Mouse (Mus musculus): Measurements from ENCODE around the gene Idh3g. TPM values are rescaled to one million over a fixed set of nuclear protein-coding genes. Genes with fewer than 3 reads are reported as not detected.
"Not testable (repeated sequence)": the region's sequence is repeated elsewhere in the genome, so short reads cannot be mapped to it uniquely, and the experiment has no call there.

Gene Idh3g
- polyA plus RNA-seq, 1 experiment: 831 TPM

DNA sequence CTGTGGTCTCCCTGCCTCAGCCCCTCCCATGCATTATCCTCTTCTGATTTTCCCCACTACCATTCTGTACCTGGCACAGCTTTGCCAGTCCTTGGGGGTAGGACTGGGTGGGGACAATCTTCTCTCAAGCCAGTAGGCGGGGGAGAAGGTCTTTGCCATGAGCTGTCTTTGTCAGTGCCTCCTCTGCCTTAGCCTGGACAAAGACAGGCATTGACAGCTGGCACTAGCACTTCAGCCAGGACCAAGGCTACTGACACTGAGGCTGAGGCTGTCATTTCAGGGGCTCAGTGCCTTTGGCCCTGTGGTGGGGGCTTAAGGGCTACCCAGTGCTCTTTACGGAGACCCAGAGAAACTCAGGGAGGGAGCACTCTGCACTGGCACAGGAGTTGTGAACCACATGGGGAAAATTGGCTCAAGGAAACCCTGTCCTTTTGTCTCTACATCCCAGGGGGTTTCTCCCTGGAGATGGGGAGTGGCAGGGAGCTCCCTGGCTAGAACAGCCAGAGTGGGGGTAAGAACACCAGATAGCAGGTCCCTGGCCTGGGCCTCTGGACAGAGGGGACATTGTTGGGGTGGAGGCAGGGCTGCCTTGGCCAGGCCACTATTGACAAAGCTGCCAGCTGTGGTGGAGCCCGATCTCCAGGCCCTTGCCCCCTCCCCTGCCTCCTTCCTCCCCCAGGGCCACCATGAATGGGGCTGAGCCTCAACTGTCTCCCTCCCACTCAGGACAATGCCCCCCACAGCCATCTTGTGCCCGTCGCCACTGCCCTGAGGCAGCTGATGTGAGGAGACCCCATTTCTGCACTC, 30.2 kb downstream of the Idh3g start, which contains the start of gene Plxnb3:
Gene Plxnb3, plus strand, starts transcription at position 757 of the 807 bp plus-strand sequence.
- H3K27me3 ChIP-seq (replicated peaks; ENCODE audit: control insufficient read depth, insufficient read depth, low read length): no peaks in the 10 kb centered on the region
- H3K36me3 ChIP-seq (ENCODE audit: control insufficient read depth, insufficient read depth, low read length): no peaks in the 10 kb centered on the region
- WGBS: 95% methylated on average over 5 of the region's 5 CpGs
- no peak within 1 kb of the TSS for H3K27ac ChIP-seq (ENCODE audit: insufficient read depth, low read depth, low read length)
- no peak for DNase-seq
- no peaks in the 10 kb centered on the region for H3K4me1 ChIP-seq (ENCODE audit: control insufficient read depth, insufficient read depth, low read length)
- no peak for TF ChIP-seq CTCF (conservative IDR thresholded peaks at IDR 0.05; ENCODE audit: insufficient read depth, insufficient read length, low read depth, low read length)
- H3K4me3 ChIP-seq (ENCODE audit: insufficient read depth, low read depth, low read length): no peak within 1 kb of the TSS

DNA sequence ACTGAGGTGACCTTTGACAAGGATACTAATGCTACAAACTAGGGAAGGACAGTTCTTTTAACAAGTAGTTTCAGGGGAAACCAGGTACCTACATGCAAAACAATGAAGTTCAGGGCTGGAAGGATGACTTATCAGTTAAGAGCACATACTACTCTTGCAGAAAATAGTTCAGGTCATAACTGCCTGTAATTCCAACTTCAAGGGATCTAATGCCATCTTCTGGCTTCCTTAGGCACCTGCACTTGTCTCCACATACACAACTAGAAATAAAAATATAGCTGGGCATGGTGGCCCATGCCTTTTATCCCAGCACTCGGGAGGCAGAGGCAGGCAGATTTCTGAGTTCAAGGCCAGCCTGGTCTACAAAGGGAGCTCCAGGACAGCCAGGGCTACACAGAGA, 37.7 kb downstream of the Idh3g start:
- Histone ChIP-seq H3K27ac (ENCODE audit: insufficient read depth, low read depth, low read length) (no peak overlapping the region), H3K4me1 (ENCODE audit: control insufficient read depth, insufficient read depth, low read length) (no peaks in the 10 kb centered on the region), H3K27me3 (replicated peaks; ENCODE audit: control insufficient read depth, insufficient read depth, low read length) (no peaks in the 10 kb centered on the region), H3K4me3 (ENCODE audit: insufficient read depth, low read depth, low read length) (no peak overlapping the region), H3K36me3 (ENCODE audit: control insufficient read depth, insufficient read depth, low read length) (no peaks in the 10 kb centered on the region)
- no peak for DNase-seq
- 95% methylated on average over 1 of the region's 1 CpGs for WGBS
- TF ChIP-seq POLR2A (IDR thresholded peaks at IDR 0.05; ENCODE audit: low read depth, low read length) (no peak), CTCF (conservative IDR thresholded peaks at IDR 0.05; ENCODE audit: insufficient read depth, insufficient read length, low read depth, low read length) (no peak)

DNA sequence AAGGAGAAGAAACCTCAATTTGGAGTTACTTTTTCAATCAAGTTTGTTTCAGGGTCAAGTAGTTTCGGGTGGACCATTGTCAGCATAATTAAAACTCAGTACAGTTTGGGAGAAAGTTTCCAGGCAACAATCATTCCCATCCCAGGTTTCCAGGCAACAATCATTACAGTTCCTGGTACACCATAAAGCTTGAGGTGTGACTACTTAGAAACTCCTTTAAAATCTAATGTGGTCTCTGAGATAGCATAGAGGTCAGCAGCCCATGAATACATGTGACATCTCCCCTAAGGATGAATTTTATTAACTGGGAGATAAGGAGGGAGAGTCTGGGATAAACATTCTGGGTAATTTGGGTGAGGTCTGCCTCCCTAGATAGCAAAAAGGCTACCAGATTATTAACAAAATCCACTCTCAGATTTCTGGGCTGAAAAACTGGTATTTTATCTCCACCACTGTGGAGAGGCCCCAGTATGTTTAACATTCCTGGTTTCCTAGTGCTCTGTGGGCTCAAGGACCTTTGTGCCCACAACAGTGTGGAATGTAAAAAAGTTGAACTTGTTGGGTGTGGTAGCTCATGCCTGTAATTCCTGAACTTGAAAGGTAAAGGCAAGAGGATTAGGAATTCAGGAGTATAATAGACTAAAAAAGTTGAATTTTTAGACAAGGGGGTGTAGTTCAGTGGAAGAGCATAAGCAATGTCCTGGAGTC, 41.8 kb downstream of the Idh3g start:
- no peak overlapping the region for H3K27ac ChIP-seq (ENCODE audit: insufficient read depth, low read depth, low read length)
- H3K36me3 ChIP-seq (ENCODE audit: control insufficient read depth, insufficient read depth, low read length): no peaks in the 10 kb centered on the region
- H3K4me1 ChIP-seq (ENCODE audit: control insufficient read depth, insufficient read depth, low read length): no peaks in the 10 kb centered on the region
- H3K4me3 ChIP-seq (ENCODE audit: insufficient read depth, low read depth, low read length): no peak overlapping the region
- H3K27me3 ChIP-seq (replicated peaks; ENCODE audit: control insufficient read depth, insufficient read depth, low read length): no peaks in the 10 kb centered on the region
- TF ChIP-seq CTCF (conservative IDR thresholded peaks at IDR 0.05; ENCODE audit: insufficient read depth, insufficient read length, low read depth, low read length) (no peak), POLR2A (IDR thresholded peaks at IDR 0.05; ENCODE audit: low read depth, low read length) (no peak)
- DNase-seq: no peak
- WGBS: 93% methylated on average over 1 of the region's 1 CpGs

DNA sequence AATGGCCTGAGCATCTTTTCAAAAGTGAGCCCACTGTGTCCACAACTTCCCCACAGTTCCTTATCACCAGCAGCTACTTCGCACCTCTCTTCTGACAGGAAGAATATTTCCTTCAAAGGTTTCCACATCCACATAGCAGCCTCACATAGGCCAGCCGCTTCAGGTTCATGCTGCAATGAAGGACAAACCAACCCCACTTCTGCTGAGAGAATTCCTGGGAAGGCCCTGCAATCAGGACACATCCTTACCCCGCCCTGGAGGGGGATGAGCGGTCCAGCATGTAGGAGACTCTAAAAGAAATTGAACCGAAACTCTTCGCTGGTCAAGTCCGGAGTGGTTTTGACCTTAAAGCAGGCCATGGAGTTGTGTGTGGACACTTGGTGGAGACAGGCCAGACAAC, 46.9 kb downstream of the Idh3g start:
- 93% methylated on average over 7 of the region's 7 CpGs for WGBS
- not testable (repeated sequence) for DNase-seq

DNA sequence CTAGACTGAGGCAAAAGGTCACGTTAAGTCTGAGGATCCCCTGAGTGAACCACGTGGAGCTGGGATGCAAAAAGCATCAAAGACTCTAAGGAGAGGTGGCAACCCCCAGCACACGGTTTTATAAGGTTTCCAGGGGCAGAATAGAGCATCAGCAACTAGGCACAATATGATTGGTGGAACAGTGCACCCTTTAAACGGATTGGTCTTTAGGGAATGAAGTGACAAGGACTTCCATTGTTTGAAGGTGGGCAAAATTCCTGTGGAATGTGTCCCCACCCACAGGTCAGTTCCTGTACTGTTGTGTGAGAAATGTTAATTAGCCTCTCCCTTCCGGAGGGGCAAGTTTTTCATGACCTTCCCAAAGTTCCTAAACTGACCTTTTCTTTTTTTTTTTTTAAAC, 47.5 kb downstream of the Idh3g start:
- no peak overlapping the region for H3K4me3 ChIP-seq (ENCODE audit: insufficient read depth, low read depth, low read length)
- WGBS: 61% methylated on average over 5 of the region's 5 CpGs
- H3K36me3 ChIP-seq (ENCODE audit: control insufficient read depth, insufficient read depth, low read length): no peaks in the 10 kb centered on the region
- H3K4me1 ChIP-seq (ENCODE audit: control insufficient read depth, insufficient read depth, low read length): no peaks in the 10 kb centered on the region
- H3K27ac ChIP-seq (ENCODE audit: insufficient read depth, low read depth, low read length): no peak overlapping the region
- TF ChIP-seq POLR2A (IDR thresholded peaks at IDR 0.05; ENCODE audit: low read depth, low read length) (no peak), CTCF (conservative IDR thresholded peaks at IDR 0.05; ENCODE audit: insufficient read depth, insufficient read length, low read depth, low read length) (no peak)
- no peaks in the 10 kb centered on the region for H3K27me3 ChIP-seq (replicated peaks; ENCODE audit: control insufficient read depth, insufficient read depth, low read length)
- no peak for DNase-seq

More for the DNA sequence above, 46.9 kb downstream of the Idh3g start:
- H3K4me1 ChIP-seq (ENCODE audit: control insufficient read depth, insufficient read depth, low read length); H3K27ac ChIP-seq (ENCODE audit: insufficient read depth, low read depth, low read length); H3K36me3 ChIP-seq (ENCODE audit: control insufficient read depth, insufficient read depth, low read length); H3K27me3 ChIP-seq (replicated peaks; ENCODE audit: control insufficient read depth, insufficient read depth, low read length); H3K4me3 ChIP-seq (ENCODE audit: insufficient read depth, low read depth, low read length): not testable (repeated sequence)

DNA sequence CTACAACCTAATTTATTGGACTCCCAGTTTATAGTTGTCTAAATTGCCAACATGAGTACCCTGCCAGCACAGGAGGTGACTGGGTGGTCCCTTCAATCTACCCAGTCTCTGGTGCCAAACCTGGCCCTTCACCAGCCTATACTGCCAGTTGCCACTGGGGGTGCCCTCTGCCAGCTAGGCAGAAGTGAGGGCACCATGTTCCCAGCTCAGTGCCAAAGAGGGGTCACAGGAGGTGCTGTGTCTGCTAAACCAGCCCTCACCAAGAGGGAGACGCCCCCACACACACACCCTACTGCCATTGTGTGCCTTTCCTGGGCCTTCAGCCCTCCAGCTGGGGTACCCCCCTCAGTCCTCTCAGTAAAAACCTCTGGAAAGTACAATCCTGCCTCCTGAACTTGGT, 48.5 kb downstream of the Idh3g start:
- TF ChIP-seq POLR2A (IDR thresholded peaks at IDR 0.05; ENCODE audit: low read depth, low read length): no peak
- peak; percentile 27; the same call in 1 of the 2 replicates for TF ChIP-seq CTCF (conservative IDR thresholded peaks at IDR 0.05; ENCODE audit: insufficient read depth, insufficient read length, low read depth, low read length)
- Histone ChIP-seq H3K4me3 (ENCODE audit: insufficient read depth, low read depth, low read length) (no peak overlapping the region), H3K36me3 (ENCODE audit: control insufficient read depth, insufficient read depth, low read length) (no peaks in the 10 kb centered on the region), H3K4me1 (ENCODE audit: control insufficient read depth, insufficient read depth, low read length) (no peaks in the 10 kb centered on the region), H3K27me3 (replicated peaks; ENCODE audit: control insufficient read depth, insufficient read depth, low read length) (no peaks in the 10 kb centered on the region), H3K27ac (ENCODE audit: insufficient read depth, low read depth, low read length) (no peak overlapping the region)
- WGBS: 86% methylated on average over 1 of the region's 1 CpGs
- DNase-seq: no peak

DNA sequence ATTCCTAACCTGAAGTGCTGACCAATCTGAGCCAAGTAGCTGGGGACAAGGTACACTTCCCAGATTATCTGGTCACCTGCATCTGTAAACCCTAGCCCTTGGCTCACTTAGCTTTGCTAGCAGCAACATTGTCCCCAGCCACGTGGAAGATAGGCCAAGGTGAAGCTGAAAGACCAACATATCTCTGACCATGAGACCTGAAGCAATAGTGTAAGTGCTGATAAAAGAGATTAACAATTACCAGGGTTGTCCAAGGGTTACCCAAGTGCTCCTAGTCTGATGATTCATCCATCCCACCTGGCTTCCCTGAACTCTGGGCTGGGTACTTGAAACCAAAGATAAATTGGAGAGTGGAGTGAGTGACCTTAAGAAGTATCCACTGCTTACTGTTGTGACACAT, 55.8 kb downstream of the Idh3g start:
- Histone ChIP-seq H3K36me3 (ENCODE audit: control insufficient read depth, insufficient read depth, low read length) (no peaks in the 10 kb centered on the region), H3K27ac (ENCODE audit: insufficient read depth, low read depth, low read length) (no peak overlapping the region), H3K4me1 (ENCODE audit: control insufficient read depth, insufficient read depth, low read length) (no peaks in the 10 kb centered on the region), H3K4me3 (ENCODE audit: insufficient read depth, low read depth, low read length) (no peak overlapping the region), H3K27me3 (replicated peaks; ENCODE audit: control insufficient read depth, insufficient read depth, low read length) (no peaks in the 10 kb centered on the region)
- no peak for TF ChIP-seq CTCF (conservative IDR thresholded peaks at IDR 0.05; ENCODE audit: insufficient read depth, insufficient read length, low read depth, low read length)
- no peak for TF ChIP-seq POLR2A (IDR thresholded peaks at IDR 0.05; ENCODE audit: low read depth, low read length)
- 53% methylated on average over 1 of the region's 1 CpGs for WGBS
- no peak for DNase-seq

Other genes starting within 250 kb of the Idh3g start
- gene Dusp9, start 147.5 kb downstream of the Idh3g start, polyA plus RNA-seq (2012; rRNA removed): 8.4 and 9.2 TPM in 2 replicates
- gene Pnck, start 126.8 kb downstream of the Idh3g start, polyA plus RNA-seq (2012; rRNA removed): 1.3 and 2.3 TPM in 2 replicates
- 228 and 237 TPM in 2 replicates for gene Slc6a8, start 113.7 kb downstream of the Idh3g start, polyA plus RNA-seq (2012; rRNA removed)
- 81.7 and 111 TPM in 2 replicates for gene Bcap31, start 70.7 kb downstream of the Idh3g start, polyA plus RNA-seq (2012; rRNA removed)
- 20.0 and 20.2 TPM in 2 replicates for gene Abcd1, start 70.3 kb downstream of the Idh3g start, polyA plus RNA-seq (2012; rRNA removed)
- gene Plxnb3, start 29.8 kb downstream of the Idh3g start, polyA plus RNA-seq (2012; rRNA removed): 0.58 and 0.83 TPM in 2 replicates
- 2.6 and 4.0 TPM in 2 replicates for gene Srpk3, start 12.5 kb downstream of the Idh3g start, polyA plus RNA-seq (2012; rRNA removed)
- gene Ssr4, start 131 bp upstream of the Idh3g start, polyA plus RNA-seq (2012; rRNA removed): 239 and 253 TPM in 2 replicates
- gene Pdzd4, start 38.1 kb upstream of the Idh3g start, polyA plus RNA-seq (2012; rRNA removed): 0.88 and 0.94 TPM in 2 replicates
- 35.3 and 41.0 TPM in 2 replicates for gene Avpr2, start 105.2 kb upstream of the Idh3g start, polyA plus RNA-seq (2012; rRNA removed)
- 26.5 TPM in 2 replicates for gene L1cam, start 109.2 kb upstream of the Idh3g start, polyA plus RNA-seq (2012; rRNA removed)
- 8.9 and 15.5 TPM in 2 replicates for gene Arhgap4, start 135.0 kb upstream of the Idh3g start, polyA plus RNA-seq (2012; rRNA removed)
- 61.3 and 69.7 TPM in 2 replicates for gene Naa10, start 135.0 kb upstream of the Idh3g start, polyA plus RNA-seq (2012; rRNA removed)
- 125 and 144 TPM in 2 replicates for gene Renbp, start 144.0 kb upstream of the Idh3g start, polyA plus RNA-seq (2012; rRNA removed)
- 34.3 and 37.3 TPM in 2 replicates for gene Hcfc1, start 179.5 kb upstream of the Idh3g start, polyA plus RNA-seq (2012; rRNA removed)
- gene Irak1, start 237.0 kb upstream of the Idh3g start, polyA plus RNA-seq (2012; rRNA removed): 91.7 and 131 TPM in 2 replicates

Measured in kidney, adult 2 months (tissue).